Mouse (Mus musculus) monocyte, adult 2 months (primary cell): ENCODE data around the gene Trim2.

Source experiments
- DNase-seq, 2 experiments: peaks; one replicate each; pipeline ENCODE4 v3.0.0; 2022; ENCODE audit warnings: low spot score in 2 of 2, low read depth in 1 of 2

Gene Trim2

DNA sequence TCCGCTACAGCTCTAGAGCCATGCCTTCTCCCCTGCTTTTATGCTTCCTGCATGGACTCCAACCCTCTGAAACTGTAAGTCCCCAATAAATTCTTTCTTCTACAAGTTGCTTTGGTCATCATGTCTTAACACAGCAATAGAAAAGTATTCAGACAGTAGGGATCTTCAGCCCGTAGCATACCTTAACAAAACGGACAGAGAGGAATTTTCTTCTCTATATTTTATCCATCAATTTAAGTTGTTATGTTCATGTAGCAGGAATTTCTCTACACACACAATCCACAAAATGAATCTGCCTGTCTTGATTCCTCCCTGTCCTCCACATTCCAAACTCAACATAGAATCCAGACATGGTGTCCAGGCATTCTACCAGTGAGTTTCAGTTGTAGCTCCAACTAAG is at the start of gene Trim2:
Gene Trim2, minus strand, starts transcription at position 101 of the 400 bp plus-strand sequence.
- DNase-seq = no peak

DNA sequence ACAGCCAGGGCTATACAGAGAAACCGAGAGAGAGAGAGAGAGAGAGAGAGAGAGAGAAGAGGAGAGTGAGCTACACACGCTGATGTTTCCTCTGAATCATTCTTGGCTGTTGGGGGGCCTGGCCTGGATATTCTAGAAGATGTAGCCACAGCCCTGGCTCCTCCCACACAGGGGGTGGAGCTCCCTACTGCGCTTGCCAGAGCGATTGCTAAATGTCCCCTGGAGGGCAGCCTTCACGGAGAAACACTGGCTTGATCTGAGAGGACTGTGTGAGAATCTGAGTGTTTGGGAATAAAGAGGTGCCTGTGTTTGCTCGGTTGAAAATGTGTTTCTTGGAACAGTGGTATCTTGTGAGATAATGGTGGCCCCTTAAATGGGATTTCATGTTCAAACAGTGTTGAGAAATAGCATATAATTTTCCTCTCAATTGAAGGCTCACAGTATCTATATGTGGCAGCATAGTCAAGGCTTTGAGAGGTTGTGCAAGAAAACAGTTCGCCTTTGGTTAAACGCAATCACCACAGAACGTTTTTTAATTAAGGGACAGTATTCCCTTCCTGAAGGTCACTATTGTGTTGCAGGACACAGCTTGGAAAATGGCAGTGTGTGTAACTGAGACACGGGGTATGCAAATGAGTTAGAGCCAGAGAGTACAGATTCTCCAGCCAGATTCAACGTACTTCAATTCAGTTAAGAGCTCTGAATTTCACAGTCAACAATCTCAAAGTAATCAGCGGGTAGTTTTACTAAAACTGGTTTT is 49.4 kb upstream of the Trim2 start:
- peak in 1 of 2 experiments; percentile 33 for DNase-seq

DNA sequence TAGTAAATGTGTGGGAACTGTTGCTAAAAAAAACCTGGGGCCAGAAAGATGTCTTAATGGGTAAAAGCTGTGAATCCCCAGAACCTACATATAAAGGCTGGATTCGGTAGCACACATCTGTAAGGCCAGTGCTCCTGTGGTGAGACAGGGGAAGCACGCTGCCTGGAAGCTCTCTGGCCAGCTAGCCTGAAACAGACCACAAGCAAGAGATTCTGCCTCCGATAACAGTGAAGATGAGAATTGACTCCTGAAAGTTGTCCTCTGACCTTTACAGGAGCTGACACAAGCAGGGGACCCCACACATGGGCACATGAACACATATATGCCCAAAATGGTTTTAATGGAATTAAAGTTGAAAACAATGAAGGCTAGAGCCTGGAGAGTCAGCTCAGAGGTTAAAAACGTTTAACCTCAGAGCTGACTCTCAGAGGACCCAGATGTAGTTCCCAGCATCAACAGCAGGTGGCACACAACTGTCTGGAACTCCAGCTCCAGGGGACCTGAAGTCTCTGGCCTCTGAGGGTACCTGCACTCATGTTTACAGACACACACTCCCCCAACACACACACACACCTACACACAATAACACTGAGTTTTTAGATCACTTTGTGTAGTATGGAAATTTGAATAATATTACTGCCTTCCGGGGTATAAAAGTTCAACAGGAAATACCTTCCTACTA is 45.8 kb upstream of the Trim2 start:
- DNase-seq = peak in 1 of 2 experiments; percentile 45

DNA sequence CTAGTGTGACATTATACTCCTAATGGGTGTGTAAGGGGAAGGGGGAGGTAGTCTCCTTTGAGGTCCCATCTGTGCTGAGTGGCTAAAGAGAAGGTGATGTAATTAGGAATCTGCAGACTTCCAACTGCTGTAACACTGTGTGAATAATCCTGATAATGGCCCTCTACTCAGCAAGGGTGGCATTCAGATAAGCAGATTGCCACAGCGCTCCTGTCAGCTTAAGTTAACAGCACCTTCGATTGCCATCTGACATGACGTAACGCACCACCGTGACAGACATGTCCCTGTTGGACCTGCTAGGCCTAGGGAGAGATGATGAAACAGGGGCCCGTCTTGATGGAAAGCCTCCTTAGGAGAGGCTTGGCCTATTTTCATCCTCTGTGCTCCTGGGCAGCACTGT is 43.6 kb upstream of the Trim2 start:
- DNase-seq = no peak

DNA sequence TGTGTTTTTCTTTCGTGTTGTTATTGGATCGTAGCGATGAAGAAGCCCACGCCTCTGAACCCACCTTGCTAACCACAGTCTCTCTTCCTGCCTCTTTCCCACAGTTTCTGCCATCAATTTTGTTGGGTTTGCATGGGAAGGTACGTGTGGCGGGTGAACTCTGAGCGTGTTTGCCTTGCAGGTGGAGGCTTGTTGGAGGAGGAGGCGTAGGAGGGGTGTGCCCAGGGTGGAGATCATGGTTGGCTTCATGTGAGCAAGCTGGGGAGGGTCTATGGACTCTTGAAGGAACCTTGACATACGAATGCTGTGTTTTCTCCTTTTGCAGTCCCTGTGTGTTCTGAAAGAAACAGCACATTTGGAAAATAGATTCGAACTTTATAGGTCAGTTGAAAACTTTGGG is 43.1 kb upstream of the Trim2 start:
- DNase-seq = no peak

DNA sequence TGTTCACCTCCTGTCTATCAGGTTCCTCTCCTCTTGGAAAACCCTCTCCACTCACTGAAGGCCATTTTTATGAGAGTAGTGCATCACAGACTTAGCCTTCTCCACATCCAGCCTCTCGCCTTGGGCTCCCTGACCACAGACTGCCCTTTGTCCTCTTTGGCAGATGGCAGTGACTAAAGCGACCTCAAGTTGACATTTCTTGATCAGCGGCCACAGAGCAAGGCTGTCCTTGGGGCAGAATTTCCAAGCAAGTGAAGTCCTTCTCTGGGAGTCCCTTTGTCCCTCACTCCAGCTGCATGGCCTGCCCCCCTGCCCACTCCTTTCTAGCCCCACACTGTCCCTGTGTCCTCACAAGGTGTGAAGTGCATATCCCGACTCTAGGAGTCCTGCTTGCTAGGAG is 40.7 kb upstream of the Trim2 start:
- no peak for DNase-seq

DNA sequence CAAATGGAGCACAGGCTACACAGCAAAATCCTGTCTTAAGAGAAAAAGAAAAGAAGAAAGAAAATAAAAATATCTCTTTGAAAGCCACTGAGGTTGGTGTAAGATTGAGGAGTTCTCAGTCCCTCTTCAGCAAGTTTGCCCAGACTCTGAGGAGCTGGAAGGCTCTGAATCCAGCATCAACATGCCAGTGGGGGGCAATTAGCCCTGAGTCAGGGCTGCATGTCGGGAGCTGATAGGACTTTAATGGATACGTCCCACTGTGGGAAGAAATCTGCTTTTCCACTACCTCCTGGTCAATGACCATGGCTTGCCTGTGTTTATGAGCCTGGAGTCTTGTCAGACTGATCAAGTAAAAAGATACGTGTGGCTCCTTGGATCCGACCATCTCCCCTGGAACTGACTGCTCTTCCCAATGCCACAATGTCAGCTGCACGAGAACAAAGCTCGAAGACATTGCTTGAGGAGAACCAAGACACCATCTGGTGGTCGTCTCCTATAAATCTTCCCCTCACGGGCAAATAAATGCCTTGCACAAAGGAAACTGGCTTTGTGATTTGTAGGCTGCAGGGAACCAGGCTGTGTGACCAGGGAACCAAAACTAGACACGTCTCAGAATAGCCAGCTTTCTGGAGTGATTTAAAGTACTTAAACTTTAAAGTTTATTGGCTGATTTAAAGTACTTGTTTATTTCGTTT is 39.9 kb upstream of the Trim2 start:
- no peak for DNase-seq

DNA sequence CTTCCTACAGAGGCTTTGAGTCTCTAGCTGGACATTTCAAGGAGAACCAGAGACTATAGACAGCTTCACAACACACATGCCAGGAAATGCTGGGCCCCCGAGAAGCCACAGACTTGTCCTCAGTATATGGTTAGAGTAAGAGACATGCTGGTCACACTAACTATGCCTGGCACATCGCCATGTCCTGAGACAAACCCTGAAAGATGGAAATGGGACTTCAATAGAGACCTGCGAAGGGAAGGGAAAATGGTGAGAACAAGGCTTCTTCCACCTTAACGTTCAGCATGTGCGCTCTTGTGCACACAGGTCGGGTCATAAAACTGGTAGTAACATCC is 38.9 kb upstream of the Trim2 start:
- DNase-seq = no peak

DNA sequence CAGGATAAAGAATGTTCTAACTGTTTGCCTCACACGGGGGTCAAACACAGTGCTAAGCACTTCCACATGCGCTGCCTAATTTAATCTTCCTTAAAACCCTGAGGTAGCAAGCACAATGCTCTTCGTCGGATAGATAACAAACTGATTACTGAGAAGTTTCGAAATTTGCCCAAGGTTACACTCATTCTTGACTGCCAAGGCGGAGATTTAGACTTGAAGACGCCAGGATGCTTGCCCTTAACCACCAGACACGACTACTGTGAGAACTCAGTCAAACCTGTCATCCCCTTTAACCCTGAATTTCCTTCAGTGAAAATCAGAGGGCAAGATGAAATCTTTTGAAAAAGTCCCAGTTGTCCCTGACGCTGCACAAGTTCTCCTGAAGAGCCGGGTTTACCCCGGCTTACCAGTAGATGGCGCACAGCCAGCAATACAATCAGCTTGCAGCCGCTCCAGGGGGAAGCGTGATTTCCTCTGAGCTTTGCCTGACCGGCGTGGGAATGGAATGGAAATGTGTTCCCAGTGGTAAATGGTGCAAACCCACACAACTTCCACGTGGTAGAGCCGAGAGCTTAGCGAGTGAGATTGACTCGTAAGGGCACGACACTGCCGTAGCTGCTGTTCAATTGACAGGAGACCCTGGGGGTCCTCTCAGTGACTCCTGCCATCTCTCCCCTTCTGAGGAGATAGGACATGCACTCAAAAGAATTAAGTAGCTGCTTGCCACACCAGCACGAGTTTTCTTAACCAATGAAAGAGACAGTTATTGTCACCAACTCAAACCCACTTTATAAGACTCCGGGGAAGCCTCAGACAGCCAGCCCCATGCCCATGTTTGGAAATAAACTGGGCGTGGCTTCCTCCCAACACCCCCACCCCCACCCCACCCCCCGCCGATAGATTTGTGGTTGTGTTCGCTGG is 38.3 kb upstream of the Trim2 start:
- peak in 1 of 2 experiments; percentile 61 for DNase-seq

DNA sequence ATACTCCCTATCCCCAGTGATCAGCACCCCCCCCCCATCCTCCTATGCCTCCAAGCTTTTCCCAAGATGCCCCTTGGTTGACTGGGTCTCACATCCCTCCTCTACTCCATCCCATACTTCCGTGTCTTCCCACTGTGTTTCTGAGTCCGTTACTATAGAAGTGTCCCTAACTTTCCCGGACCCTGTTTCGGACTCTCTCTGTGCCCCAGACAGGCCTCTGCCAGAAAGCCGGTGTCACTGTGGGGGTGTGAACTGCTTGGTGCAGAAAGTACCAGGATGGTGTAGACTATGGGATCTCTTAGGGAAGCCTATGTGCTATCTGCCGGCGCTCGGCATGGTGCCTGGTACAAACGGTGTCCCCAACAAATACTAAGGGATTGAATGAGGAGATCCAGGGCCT is 36.4 kb upstream of the Trim2 start:
- DNase-seq = no peak

DNA sequence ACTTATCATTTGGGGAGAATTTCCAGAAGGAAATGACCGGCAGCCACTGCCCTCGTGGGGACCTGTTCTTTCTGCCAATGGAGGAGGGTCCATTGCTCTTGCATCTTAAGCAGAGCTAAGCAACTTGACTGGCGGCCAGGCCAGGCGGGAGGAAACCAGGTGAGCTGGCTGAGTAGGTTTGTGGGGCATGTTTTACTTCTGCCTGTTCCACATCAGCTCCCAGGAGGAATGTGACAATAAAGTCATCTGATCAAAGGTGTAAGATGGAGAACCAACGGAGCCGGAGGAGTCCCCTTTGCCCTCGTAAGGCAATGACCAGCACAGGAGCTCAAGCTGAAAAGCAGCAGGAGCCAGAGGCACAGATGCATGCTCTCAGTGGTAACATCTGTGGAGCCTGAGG is 35.1 kb upstream of the Trim2 start:
- no peak for DNase-seq

DNA sequence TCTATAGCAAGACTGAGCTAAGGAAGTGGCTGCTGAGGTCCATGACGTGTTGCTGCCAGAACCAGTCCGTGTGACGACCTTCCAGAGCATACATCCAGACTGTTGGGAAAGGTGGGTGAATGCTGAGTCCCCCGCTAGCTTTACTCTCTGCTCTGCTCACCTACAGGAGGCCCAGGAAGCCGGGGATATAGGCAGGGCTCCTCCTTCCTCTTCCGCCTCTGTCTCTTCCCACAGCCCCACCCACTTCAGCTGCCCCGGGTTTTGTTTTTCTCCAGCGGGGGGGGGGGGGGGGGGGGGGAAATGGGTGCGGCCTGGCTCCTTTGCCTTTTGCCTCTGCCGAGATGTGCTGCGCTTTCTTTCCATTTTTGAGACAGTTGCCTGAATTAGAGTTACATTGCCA is 30.9 kb upstream of the Trim2 start:
- DNase-seq = peak in 1 of 2 experiments; percentile 4

DNA sequence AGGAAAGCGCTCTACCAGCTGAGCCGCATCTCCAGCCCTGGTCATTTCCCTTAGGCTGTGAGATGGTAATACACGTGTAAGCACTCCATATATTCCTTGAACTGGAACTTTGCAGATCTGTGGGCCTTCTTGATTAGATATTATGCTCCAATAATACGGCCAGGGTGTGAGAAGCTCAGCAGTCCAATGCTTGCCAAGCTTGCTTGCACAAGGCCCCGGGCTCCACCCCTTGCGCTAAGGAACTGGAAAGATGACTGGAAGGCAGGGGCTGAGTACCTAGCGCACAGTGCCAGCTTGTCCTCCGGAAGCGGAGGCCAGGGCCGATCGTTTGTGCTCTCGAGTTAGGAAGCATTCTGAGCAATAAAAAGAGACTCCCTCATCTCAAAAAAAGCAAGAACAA is 29.7 kb upstream of the Trim2 start:
- DNase-seq = no peak

DNA sequence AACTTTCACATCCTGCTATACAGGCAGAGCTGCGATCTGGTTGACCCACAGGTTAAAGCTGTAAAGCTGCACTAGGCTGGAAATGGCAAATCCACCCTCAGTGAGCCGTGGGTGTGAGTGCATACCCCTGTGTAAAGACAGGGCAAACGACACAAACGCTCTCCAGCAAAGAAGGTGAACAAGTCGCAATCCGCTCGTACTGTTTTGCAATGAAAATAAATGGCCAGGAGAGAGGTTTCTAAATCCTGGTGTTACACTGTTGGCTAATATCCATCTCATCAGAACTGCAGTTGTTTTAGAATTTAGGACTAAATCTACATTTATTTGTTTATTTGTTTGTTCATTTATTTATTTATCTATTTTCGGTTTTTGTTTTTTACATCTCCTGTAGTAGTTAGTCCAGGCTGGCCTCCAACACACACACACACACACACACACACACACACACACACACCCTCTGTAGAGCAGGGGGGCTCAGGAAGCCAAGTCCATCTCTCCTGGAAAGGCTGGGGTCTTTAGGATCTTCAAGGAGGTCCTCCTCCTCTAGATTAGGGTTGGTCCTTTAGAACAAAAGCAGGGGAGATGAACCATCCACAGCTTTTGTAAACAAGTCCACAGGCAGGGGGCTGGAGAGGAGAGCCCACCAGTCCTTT is 28.9 kb upstream of the Trim2 start:
- no peak for DNase-seq

DNA sequence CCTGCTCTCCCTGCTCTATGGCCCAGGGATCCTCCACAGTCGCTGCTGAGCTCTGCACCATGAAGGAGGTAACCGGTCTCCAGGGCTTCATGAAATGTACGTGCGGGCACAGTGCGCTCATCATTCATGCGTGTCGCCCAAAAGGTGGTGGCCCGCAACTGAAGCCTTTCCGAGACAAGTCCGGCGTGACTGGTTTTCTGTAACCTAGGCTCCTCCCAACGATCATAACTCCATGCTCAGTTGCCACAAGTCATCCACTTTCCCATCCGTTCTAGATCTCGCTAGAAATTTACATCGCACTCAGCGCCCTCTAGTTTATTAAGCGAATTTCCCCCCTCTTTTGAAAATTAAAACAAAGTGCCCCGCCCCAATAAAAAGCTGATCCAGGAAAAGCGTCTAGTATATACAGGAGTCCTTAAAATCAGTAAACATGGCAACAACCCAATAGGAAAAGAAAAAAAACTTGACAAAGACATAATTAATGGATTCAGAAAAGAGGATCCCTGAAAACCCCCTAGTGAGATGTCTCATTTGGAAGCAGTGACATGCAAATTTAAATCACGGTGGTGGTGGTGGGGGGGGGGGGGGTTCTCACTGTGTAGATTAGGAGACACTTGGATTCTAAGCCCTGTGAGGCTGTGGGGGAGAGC is 28.2 kb upstream of the Trim2 start:
- DNase-seq = no peak

DNA sequence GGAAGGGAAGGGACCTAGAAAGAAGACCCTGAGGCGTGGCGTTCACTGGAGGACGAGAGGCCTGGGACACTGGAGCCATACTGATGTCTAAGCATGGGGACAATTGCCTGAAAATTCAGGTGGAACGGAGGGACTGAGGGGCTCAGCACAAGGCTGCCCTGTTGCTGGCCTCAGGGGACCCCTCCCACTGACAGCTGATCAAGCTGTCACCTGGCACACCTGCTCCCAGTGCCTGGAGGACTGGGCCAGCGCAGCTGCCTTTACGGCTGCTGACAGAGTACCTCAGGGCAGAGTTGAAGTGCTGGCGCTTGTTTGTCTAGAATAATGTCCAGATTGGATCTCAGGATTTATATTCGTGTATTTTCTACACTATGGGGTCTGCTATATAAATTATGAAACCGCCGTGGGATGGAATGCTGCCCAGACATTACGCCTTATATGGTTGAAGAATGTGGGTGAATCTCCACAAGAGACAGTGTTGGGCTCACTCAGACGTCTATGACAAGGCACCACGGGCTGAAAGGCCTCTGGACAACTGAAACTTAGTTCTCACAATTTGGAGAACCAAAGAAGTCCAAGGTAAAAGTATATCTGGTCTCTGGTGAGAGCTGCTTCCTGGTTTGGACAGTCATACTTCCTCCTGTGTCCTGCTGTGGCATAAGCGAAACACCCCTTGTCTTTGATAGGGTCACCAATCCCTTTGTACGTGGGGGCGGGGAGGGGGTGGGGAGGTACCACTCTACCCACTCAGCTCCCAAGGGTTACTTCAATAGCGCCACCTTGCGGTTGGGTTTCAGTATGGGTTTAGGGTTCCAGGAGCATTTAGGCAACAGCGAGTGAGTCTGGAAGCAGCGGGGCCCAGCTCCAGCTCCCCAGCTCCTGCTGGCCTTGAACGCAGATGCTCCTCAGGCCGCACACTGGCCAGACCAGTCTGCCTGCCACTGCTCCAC is 27.0 kb upstream of the Trim2 start:
- DNase-seq = peak in 1 of 2 experiments; percentile 48

DNA sequence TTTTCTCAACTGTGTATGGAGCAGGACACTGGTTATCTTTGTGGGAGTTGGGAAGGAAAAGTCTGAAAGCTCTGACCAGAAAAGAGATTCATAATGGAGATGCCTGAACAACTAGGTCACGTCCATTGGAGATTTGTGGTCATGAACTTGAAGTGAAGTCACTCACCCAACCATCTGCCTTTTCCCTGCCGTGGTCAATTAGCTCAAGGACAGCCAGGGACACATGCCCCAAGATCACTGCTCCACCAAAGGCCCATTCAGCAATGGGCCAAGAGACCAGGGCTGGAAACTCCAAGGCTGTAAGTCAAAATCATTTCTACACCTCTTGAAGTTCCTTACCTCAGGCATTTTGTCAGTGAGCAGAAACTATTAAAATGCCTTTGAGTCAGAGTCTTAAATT is 23.5 kb upstream of the Trim2 start:
- DNase-seq = no peak

DNA sequence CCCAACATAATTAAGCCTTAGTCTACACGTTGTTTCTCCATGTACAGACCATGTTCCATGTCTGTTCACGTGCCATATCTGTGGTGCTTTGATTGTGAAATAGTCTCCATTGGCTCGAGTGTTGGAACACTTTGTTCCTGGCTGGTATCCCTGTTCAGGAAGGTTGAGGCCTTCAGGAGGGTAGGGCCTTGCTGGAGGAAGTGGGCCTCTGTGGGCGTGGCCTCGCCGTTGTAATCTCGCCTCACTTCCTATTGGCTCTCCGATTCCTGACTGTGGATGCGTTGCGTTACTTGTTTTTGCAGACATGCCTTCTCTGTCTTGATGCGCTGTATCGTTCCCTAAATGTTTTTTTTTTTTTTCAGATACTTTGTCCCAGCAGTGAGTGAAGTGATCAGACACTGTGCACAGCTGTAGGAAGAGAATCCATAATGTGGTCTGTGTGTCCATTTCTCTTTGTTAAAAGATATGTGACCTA is 18.3 kb upstream of the Trim2 start:
- DNase-seq = no peak

DNA sequence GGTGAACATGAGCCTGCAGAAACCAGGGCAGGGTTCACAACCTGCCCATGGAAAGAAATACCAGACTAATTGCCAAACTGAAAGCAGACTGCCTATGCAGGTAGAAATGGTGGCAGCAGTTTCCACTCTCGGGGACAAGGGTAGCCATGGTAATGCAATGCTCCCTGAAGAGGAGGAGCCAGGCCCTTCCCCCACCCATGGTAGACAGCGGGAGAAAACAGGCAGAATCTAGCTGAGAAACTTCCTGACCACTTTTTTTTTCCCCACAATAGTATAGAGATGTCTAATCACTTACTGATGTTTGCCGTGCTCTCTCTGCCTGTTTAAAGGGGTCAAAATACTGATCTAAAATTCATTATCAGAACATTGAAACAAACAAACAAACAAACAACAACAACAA is 17.8 kb upstream of the Trim2 start:
- no peak for DNase-seq
